Mouse (Mus musculus) frontal cortex, adult 2 months (tissue): ENCODE data around the gene Higd1a. TPM values are rescaled to one million over a fixed set of nuclear protein-coding genes. Genes with fewer than 3 reads are reported as not detected.

Experiments used
- DNase-seq, 2 experiments: peaks; one replicate each; pipeline ENCODE4 v3.0.0; 2022; ENCODE audit warnings: low spot score in 1 of 2; ENCODE audit errors: extremely low spot score in 1 of 2
- polyA plus RNA-seq: library from polyadenylated mRNA; depleted of rRNA; stranded (reverse); fragments of >200 nt; gene quantifications from 2 replicates; pipeline ENCODE4 v1.2.3, GENCODE M21; 2012

Gene Higd1a
- polyA plus RNA-seq, 1 experiment: 82.0 TPM

GRCm38 (mm10) chr9:121882015-121882457, 23.9 kb upstream of the Higd1a start:
- DNase-seq: no peak

- peak in 1 of 2 experiments; percentile 45 for DNase-seq
Measured at GRCm38 (mm10) chr9:121881301-121881700, 23.1 kb upstream of the Higd1a start.

- peak; percentile 53 to 83 for DNase-seq
Measured at GRCm38 (mm10) chr9:121880840-121881239, 22.7 kb upstream of the Higd1a start.

- DNase-seq: peak in 1 of 2 experiments; percentile 90
Measured at GRCm38 (mm10) chr9:121877052-121877740, 19.0 kb upstream of the Higd1a start.

- DNase-seq: no peak
Measured at GRCm38 (mm10) chr9:121873578-121873977, 15.4 kb upstream of the Higd1a start.

GRCm38 (mm10) chr9:121872062-121872683, 14.0 kb upstream of the Higd1a start:
- no peak for DNase-seq

- DNase-seq: no peak
Measured at GRCm38 (mm10) chr9:121869973-121870515, 11.9 kb upstream of the Higd1a start.

- no peak for DNase-seq
Measured at GRCm38 (mm10) chr9:121869432-121869831, 11.3 kb upstream of the Higd1a start.

GRCm38 (mm10) chr9:121868236-121868635, 10.1 kb upstream of the Higd1a start:
- no peak for DNase-seq

GRCm38 (mm10) chr9:121867632-121868031, 9.5 kb upstream of the Higd1a start:
- no peak for DNase-seq

- no peak for DNase-seq
Measured at GRCm38 (mm10) chr9:121865425-121866008, 7.4 kb upstream of the Higd1a start.

- no peak for DNase-seq
Measured at GRCm38 (mm10) chr9:121864837-121865236, 6.7 kb upstream of the Higd1a start.

GRCm38 (mm10) chr9:121860921-121861320, 2.8 kb upstream of the Higd1a start:
- no peak for DNase-seq

GRCm38 (mm10) chr9:121859345-121859744, 1.2 kb upstream of the Higd1a start:
- DNase-seq: no peak

GRCm38 (mm10) chr9:121857474-121858152, 549 bp downstream of the Higd1a start:
- DNase-seq: peak; percentile 94 to 97

GRCm38 (mm10) chr9:121856649-121857416, 1.3 kb downstream of the Higd1a start:
- DNase-seq: no peak

GRCm38 (mm10) chr9:121854246-121854645, 3.9 kb downstream of the Higd1a start:
- no peak for DNase-seq

GRCm38 (mm10) chr9:121847842-121848241, 10.3 kb downstream of the Higd1a start:
- no peak for DNase-seq

- no peak for DNase-seq
Measured at GRCm38 (mm10) chr9:121847138-121847537, 11.0 kb downstream of the Higd1a start.

- DNase-seq: peak in 1 of 2 experiments; percentile 60
Measured at GRCm38 (mm10) chr9:121846526-121847118, 11.5 kb downstream of the Higd1a start.
